Mouse (Mus musculus) telencephalon, adult 2 months (tissue): ENCODE measurements around the gene Ddx41.
"Not testable (repeated sequence)": the region's sequence is repeated elsewhere in the genome, so short reads cannot be mapped to it uniquely, and the experiment has no call there.

Experiments used
- DNase-seq: peaks from one replicate; pipeline ENCODE4 v3.0.0-alpha.2; 2011; ENCODE audit warnings: low read depth, low spot score

Gene Ddx41

DNA sequence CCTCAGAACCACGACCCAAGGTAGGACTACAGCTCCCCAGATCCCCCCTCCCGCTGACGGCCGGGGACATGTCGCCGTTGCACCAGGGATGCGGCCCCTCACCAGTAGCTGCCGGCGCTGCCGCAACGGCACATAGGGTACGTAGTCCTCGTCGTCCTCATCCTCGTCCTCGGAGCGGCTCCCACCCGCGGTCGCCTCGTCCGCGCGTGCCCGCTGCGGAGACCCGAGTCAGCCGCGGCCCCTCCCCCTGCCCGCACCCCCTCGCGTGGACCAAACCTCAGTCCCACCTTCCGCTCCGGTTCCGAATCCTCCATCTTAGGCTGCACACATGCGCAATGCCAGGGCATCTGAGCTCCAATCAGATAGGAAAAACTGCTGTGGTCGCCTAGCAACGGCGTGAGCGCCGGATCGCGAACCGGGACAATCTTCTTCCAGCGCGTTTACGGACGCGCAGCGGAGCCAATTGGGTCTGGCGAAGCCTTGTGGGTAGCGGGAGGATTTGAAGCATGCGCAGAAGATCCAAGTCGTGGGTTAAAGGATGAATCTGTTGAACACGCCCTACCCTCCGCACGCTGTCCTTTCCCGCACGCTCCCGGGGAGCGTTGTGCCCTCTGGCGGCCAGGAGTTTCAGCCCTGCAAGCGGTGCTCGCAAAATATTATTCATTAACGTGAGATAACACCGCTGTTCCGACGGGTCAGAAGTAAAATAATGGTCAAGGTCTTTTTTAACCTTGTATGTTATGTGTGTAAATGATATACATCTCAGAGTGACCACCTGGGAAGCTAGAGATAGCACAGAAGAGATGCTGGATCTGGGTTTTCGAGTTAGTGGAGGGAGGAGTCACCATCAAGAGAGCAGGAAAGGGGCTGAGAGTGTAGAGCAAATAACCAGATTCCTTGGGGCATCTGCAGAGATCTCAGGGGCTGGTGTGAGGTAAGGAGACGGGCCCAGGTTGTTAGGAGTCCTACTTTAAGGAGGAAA, at the start of gene Ddx41:
Gene Ddx41 (minus strand): TSS at position 465 of the 982 bp plus-strand sequence.
- DNase-seq, result peak; percentile 100

GRCm38 (mm10) chr13:55578086-55578485, 41.6 kb upstream of the Ddx41 start:
- DNase-seq, result no peak

DNA sequence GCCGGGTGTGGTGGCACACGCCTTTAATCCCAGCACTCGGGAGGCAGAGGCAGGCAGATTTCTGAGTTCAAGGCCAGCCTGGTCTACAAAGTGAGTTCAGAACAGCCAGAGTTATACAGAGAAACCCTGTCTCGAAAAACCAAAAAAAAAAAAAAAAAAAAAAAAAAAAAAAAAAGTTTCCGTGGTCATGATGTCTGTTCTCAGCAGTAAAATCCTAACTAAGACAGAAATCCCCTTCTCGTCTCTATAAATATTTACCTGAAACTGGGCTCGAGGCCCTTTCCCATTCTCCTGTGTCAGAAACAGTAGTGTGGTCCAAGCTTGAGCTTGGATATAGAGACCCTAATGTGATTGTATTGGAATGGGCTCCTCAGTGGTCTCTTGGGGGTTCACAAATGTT, 40.4 kb upstream of the Ddx41 start:
- not testable (repeated sequence) for DNase-seq

DNA sequence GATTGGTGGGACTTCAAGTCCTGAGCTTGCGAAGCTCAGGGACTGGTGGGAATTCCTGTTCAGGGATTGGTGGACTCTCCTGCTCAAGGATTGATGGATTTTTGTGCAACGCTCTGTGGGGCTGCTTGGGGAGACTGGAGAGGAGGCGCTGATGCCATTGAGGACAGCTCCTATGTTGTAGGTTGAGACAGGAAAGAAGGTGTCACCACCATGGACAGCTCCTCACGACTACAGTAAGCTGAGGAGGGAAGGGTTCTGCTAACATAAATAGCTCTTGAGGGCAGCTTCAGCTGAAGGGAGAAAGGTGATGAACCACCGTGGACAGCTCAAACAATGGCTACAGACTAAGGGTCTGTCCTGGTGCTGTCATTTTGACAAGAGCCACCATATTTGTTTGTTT, 39.5 kb upstream of the Ddx41 start:
- no peak for DNase-seq

GRCm38 (mm10) chr13:55574321-55574720, 37.9 kb upstream of the Ddx41 start:
- peak; percentile 63 for DNase-seq

GRCm38 (mm10) chr13:55573432-55573831, 37.0 kb upstream of the Ddx41 start, which contains the start of gene Tmed9:
Gene Tmed9, plus strand, starts transcription at chr13:55573732.
- DNase-seq, result no peak

- no peak for DNase-seq
These were observed 35.5 kb upstream of the Ddx41 start for GRCm38 (mm10) chr13:55571977-55572376.

GRCm38 (mm10) chr13:55571027-55571751, 34.7 kb upstream of the Ddx41 start, which contains the start of gene Fam193b:
Gene Fam193b, minus strand, starts transcription at chr13:55571120.
- peak; percentile 75 for DNase-seq

GRCm38 (mm10) chr13:55570286-55570973, 34.0 kb upstream of the Ddx41 start:
- no peak for DNase-seq

GRCm38 (mm10) chr13:55569726-55570285, 33.3 kb upstream of the Ddx41 start:
- no peak for DNase-seq

GRCm38 (mm10) chr13:55568524-55568923, 32.1 kb upstream of the Ddx41 start:
- DNase-seq, result not testable (repeated sequence)

GRCm38 (mm10) chr13:55567949-55568348, 31.5 kb upstream of the Ddx41 start:
- DNase-seq, result no peak

- DNase-seq, result no peak
These were observed 30.5 kb upstream of the Ddx41 start for GRCm38 (mm10) chr13:55567001-55567400.

- DNase-seq, result no peak
These were observed 26.9 kb upstream of the Ddx41 start for GRCm38 (mm10) chr13:55563266-55563879.

DNA sequence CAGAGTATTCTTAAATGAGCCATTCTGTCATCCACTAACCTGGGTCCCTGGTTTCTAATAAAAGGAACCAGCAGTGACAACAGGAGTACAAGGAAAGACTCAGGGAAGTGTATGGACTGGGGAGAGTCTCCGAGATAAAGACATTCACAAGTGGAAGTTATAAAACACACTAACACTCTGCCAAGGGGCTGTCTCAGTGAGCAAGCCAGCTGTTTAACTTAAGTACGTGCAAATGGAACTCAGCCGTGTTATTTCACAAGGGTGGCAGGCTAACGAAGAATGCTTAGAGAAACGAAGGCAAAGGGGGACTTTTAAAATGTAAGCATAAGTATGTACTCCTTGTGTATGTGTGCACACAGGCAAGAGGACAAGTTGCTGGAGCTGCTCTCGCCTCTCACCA, 21.0 kb upstream of the Ddx41 start:
- DNase-seq, result no peak

- no peak for DNase-seq
These were observed 19.5 kb upstream of the Ddx41 start for GRCm38 (mm10) chr13:55555921-55556320.

- no peak for DNase-seq
These were observed 12.6 kb upstream of the Ddx41 start for GRCm38 (mm10) chr13:55549061-55549460.

DNA sequence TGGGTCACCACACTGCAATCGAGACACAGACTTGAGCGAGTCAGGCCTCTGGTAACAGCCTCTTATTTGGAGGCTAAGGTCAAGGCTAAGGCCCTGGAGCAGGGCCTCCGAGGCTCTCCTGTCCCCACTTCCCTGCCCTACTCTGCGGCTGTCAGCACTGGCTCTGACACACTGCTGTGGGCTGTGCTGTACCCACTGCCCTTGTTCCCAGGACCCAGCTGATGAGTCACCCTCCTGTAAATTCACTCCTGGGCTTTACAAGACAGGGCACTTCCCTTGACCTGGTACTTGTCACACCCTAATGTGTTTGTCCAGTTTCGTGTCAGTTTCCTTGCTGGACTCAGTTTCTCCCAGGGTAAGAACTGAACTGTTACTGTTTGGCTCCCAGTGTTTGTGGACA, 12.0 kb upstream of the Ddx41 start:
- DNase-seq, result no peak

GRCm38 (mm10) chr13:55547916-55548315, 11.5 kb upstream of the Ddx41 start:
- DNase-seq, result no peak

- DNase-seq, result no peak
These were observed 8.3 kb upstream of the Ddx41 start for GRCm38 (mm10) chr13:55544792-55545191.

GRCm38 (mm10) chr13:55543447-55543846, 7.0 kb upstream of the Ddx41 start:
- DNase-seq, result no peak
